Mouse (Mus musculus) CH12.LX (cell line): ENCODE data around the gene Cramp1l. TPM values are rescaled to one million over a fixed set of nuclear protein-coding genes. Genes with fewer than 3 reads are reported as not detected.

Experiments
- DNase-seq: peaks from one replicate; pipeline ENCODE4 v3.0.0-alpha.2; 2013; ENCODE audit errors: extremely low read depth
- H3K27ac ChIP-seq: 2 replicates; pipeline ENCODE4 v1.5.1; 2012; ENCODE audit warnings: low read depth, mild to moderate bottlenecking, control low read depth, moderate library complexity; ENCODE audit not compliant: insufficient read depth
- H3K27me3 ChIP-seq: replicated peaks from 2 replicates; pipeline ENCODE3; 2012; ENCODE audit warnings: inconsistent platforms
- H3K36me3 ChIP-seq, 2 experiments: replicated peaks in 1 of 2; 2 replicates each; pipeline versions ENCODE3 to v1.6.1; 2012; ENCODE audit warnings: inconsistent platforms in 1 of 2, low read length in 1 of 2, mild to moderate bottlenecking in 1 of 2, mixed read lengths in 1 of 2, moderate library complexity in 1 of 2; ENCODE audit not compliant: control insufficient read depth in 1 of 2, insufficient read depth in 1 of 2
- H3K4me1 ChIP-seq, 2 experiments: 2 replicates each; pipeline ENCODE4 v1.6.1; 2012; ENCODE audit warnings: inconsistent platforms in 1 of 2, moderate library complexity in 1 of 2; ENCODE audit not compliant: insufficient read depth in 2 of 2, control insufficient read depth in 1 of 2
- H3K4me2 ChIP-seq: 2 replicates; pipeline ENCODE4 v1.6.1; 2012; ENCODE audit warnings: low read depth, mild to moderate bottlenecking, control low read depth; ENCODE audit not compliant: poor library complexity, insufficient read depth, severe bottlenecking
- H3K4me3 ChIP-seq, 3 experiments: fragments of 150-350 bp in 1 of 3; sonication (generic) in 1 of 3; replicated peaks in 1 of 3; 2 replicates each; pipeline versions ENCODE3 to v1.5.1; 2011 to 2012; ENCODE audit warnings: low read depth in 2 of 3, low read length in 2 of 3, mild to moderate bottlenecking in 2 of 3, moderate library complexity in 2 of 3, control low read depth in 1 of 3, improper control_type of control experiment in 1 of 3, inconsistent platforms in 1 of 3, mixed read lengths in 1 of 3; ENCODE audit not compliant: poor library complexity in 1 of 3
- H3K79me2 ChIP-seq: replicated peaks from 2 replicates; pipeline ENCODE4 v1.6.1; 2012; ENCODE audit warnings: mild to moderate bottlenecking, moderate library complexity; ENCODE audit not compliant: control insufficient read depth, poor library complexity, insufficient read depth, severe bottlenecking; ENCODE audit errors: extremely low read depth
- H3K9ac ChIP-seq: 2 replicates; pipeline ENCODE4 v1.6.1; 2012; ENCODE audit warnings: low read depth, mild to moderate bottlenecking, control low read depth, moderate library complexity; ENCODE audit not compliant: insufficient read depth
- H3K9me3 ChIP-seq: replicated peaks from 2 replicates; pipeline ENCODE3; 2012; ENCODE audit warnings: low read length, inconsistent platforms, mixed read lengths
- BHLHE40 ChIP-seq: IDR thresholded peaks from 2 replicates; pipeline ENCODE4 v1.6.1; 2011; ENCODE audit warnings: mild to moderate bottlenecking, low read depth, low read length, improper control_type of control experiment
- CHD1 ChIP-seq: IDR thresholded peaks from 2 replicates; pipeline ENCODE4 v1.6.1; 2012; ENCODE audit warnings: low read depth, low read length, improper control_type of control experiment, inconsistent platforms
- CHD2 ChIP-seq: IDR thresholded peaks from 2 replicates; pipeline ENCODE4 v1.6.1; 2011; ENCODE audit warnings: low read length, improper control_type of control experiment
- CTCF ChIP-seq, 2 experiments: IDR thresholded peaks in 1 of 2; conservative IDR thresholded peaks in 1 of 2; 2 replicates each; pipeline ENCODE4 v1.5.1; 2011 to 2012; ENCODE audit warnings: low read depth in 2 of 2, low read length in 2 of 2, improper control_type of control experiment in 1 of 2, inconsistent platforms in 1 of 2, mild to moderate bottlenecking in 1 of 2, moderate library complexity in 1 of 2
- ETS1 ChIP-seq: conservative IDR thresholded peaks from 2 replicates; pipeline ENCODE4 v1.6.1; 2012; ENCODE audit warnings: low read depth, mild to moderate bottlenecking, inconsistent platforms, low read length, improper control_type of control experiment, moderate library complexity
- JUN ChIP-seq: IDR thresholded peaks from 2 replicates; pipeline ENCODE4 v1.6.1; 2011; ENCODE audit warnings: low read depth, mild to moderate bottlenecking, low read length, improper control_type of control experiment, moderate library complexity; ENCODE audit not compliant: insufficient read depth
- JUND ChIP-seq: conservative IDR thresholded peaks from 2 replicates; pipeline ENCODE4 v1.6.1; 2011; ENCODE audit warnings: low read depth, low read length, improper control_type of control experiment
- MAX ChIP-seq: IDR thresholded peaks from 2 replicates; pipeline ENCODE4 v1.6.1; 2011; ENCODE audit warnings: low read length, improper control_type of control experiment
- MEF2A ChIP-seq: IDR thresholded peaks from 2 replicates; pipeline ENCODE4 v1.6.1; 2014; ENCODE audit warnings: low read depth, mild to moderate bottlenecking, inconsistent platforms, low read length, improper control_type of control experiment, borderline replicate concordance
- MXI1 ChIP-seq: IDR thresholded peaks from 2 replicates; pipeline ENCODE4 v1.6.1; 2011; ENCODE audit warnings: mild to moderate bottlenecking, low read depth, low read length, improper control_type of control experiment
- NELFE ChIP-seq: IDR thresholded peaks from 2 replicates; pipeline ENCODE4 v1.6.1; 2011; ENCODE audit warnings: low read depth, low read length, improper control_type of control experiment
- POLR2A ChIP-seq: IDR thresholded peaks from 2 replicates; pipeline ENCODE4 v1.6.1; 2011; ENCODE audit warnings: low read depth, mild to moderate bottlenecking, improper control_type of control experiment, low read length
- POLR2AphosphoS2 ChIP-seq: IDR thresholded peaks from 2 replicates; pipeline ENCODE4 v1.6.1; 2011; ENCODE audit warnings: low read depth, low read length, improper control_type of control experiment
- TBP ChIP-seq: conservative IDR thresholded peaks from 2 replicates; pipeline ENCODE4 v1.6.1; 2011; ENCODE audit warnings: low read depth, low read length, improper control_type of control experiment
- UBTF ChIP-seq: IDR thresholded peaks from 2 replicates; pipeline ENCODE4 v1.6.1; 2012; ENCODE audit warnings: low read depth, mild to moderate bottlenecking, inconsistent platforms, low read length, improper control_type of control experiment, moderate library complexity
- USF2 ChIP-seq: conservative IDR thresholded peaks from 2 replicates; pipeline ENCODE4 v1.6.1; 2011; ENCODE audit warnings: low read depth, low read length, improper control_type of control experiment
- ZKSCAN1 ChIP-seq: IDR thresholded peaks from 2 replicates; pipeline ENCODE4 v1.6.1; 2012; ENCODE audit warnings: low read depth, inconsistent platforms, low read length, improper control_type of control experiment, borderline replicate concordance
- ZNF384 ChIP-seq: IDR thresholded peaks from 2 replicates; pipeline ENCODE4 v1.6.1; 2012; ENCODE audit warnings: low read depth, low read length, improper control_type of control experiment, inconsistent platforms
- dilution Hi-C: fragments of 300-500 bp; cut with MboI; formaldehyde crosslinking; loops from 2 replicates; pipeline ENCODE4 v1.14.3; 2020; ENCODE audit warnings: low sequenced_read_pairs; ENCODE audit not compliant: extremely low pct_unique_long_range_greater_than_20kb, extremely low pct_ligation_motif_present
- in situ Hi-C: fragments of 300-500 bp; cut with MboI; formaldehyde crosslinking; loops from 3 replicates; pipeline ENCODE4 v1.14.3; 2019; ENCODE audit warnings: low sequenced_read_pairs, low pct_ligation_motif_present, low pct_unique_long_range_greater_than_20kb, mixed read lengths
- polyA plus RNA-seq: library from polyadenylated mRNA; unstranded; fragments of >175 nt; gene quantifications from 2 replicates; pipeline ENCODE4 v1.2.1, GENCODE M21; 2012; ENCODE audit warnings: low read depth; ENCODE audit not compliant: insufficient read length
- total RNA-seq, 2 experiments: library from RNA; depleted of rRNA; stranded (reverse); fragments of 300-350 nt in 1 of 2; fragments of >200 nt in 1 of 2; gene quantifications; 2 replicates each; pipeline ENCODE4 v1.2.3; 2012 to 2014

Cramp1l gene
- total and polyA plus RNA-seq, 3 experiments, result 2.1 to 6.9 (median 4.3) TPM

DNA sequence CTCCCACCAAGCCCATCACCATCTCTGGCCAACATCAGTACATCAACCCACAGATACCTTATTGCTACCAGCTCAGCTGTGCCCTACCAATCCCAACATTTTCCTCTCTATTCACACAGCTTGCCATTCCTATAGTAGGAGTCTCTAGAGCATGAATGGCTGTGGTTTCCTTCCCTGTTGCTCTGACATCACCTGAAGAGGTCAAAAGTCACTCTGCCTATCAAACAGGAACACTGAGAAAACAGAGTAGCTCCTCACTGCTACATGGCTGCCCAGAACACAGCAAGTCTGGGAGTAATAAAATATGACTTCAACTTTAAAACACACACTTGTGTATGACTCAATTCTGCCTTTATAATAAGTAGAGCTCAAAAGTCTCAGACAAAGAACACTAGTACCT, 8.1 kb downstream of the Cramp1l start:
- H3K36me3 ChIP-seq, result peaks cover 23 to 84% of the 10 kb centered on the region in 2 experiments
- DNase-seq, result no peak
- TF ChIP-seq NELFE (no peak), JUN (no peak), ZKSCAN1 (no peak), MEF2A (no peak), MXI1 (no peak), MAX (no peak), ZNF384 (no peak), ETS1 (no peak), TBP (no peak), CHD1 (no peak), BHLHE40 (no peak), USF2 (no peak), CHD2 (no peak), JUND (no peak), POLR2AphosphoS2 (no peak), CTCF (conservative IDR thresholded peaks at IDR 0.05 in 1 of 2, IDR thresholded peaks at IDR 0.05 in 1 of 2; ENCODE audit: low read depth in 2 of 2, low read length in 2 of 2) (no peak), UBTF (no peak), POLR2A (no peak)
- in situ Hi-C loops (no loop called here), dilution Hi-C loops (no loop called here)
- no peak overlapping the region for H3K4me3 ChIP-seq
- H3K4me2 ChIP-seq, result no peak overlapping the region
- H3K27me3 ChIP-seq, result no peaks in the 10 kb centered on the region
- peaks cover 0 to 5% of the 10 kb centered on the region in 2 experiments; a peak in 2 of 4 replicates for H3K4me1 ChIP-seq
- H3K9ac ChIP-seq, result no peak overlapping the region
- H3K79me2 ChIP-seq, result peaks cover 12% of the 10 kb centered on the region
- H3K27ac ChIP-seq, result no peak overlapping the region
- peaks cover 7% of the 10 kb centered on the region for H3K9me3 ChIP-seq

DNA sequence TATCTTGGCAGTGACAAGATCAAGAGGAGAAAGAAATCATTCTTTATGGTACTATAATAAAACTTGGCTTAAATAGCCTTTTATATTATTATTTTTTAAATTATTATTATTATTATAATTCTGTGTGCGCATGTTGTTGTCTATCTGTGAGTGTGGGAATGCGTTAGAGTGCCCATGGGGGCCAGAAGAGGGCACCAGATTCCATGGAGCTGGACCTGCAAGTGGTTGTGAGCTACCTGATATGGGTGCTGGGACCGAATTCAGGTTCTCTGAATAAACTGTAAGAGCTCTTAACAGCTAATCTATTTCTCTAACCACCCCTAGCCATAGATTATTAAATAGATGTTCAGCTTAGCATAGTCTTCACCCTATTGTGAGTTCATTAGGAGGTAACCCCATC, 10.5 kb downstream of the Cramp1l start:
- Histone ChIP-seq H3K4me1 (no peaks in the 10 kb centered on the region), H3K4me2 (no peak overlapping the region), H3K9ac (no peak overlapping the region), H3K27ac (no peak overlapping the region), H3K4me3 (no peak overlapping the region), H3K36me3 (peaks cover 23 to 83% of the 10 kb centered on the region in 2 experiments), H3K79me2 (peaks cover 9% of the 10 kb centered on the region; the same call in 1 of the 2 replicates), H3K9me3 (peaks cover 7% of the 10 kb centered on the region), H3K27me3 (no peaks in the 10 kb centered on the region)
- no peak for DNase-seq
- dilution Hi-C loops, result no loop called here
- no peak for TF ChIP-seq CHD1
- peak in 1 of 2 experiments; percentile 16; a peak in 1 of 4 replicates for TF ChIP-seq CTCF (conservative IDR thresholded peaks at IDR 0.05 in 1 of 2, IDR thresholded peaks at IDR 0.05 in 1 of 2; ENCODE audit: low read depth in 2 of 2, low read length in 2 of 2)
- in situ Hi-C loops, result no loop called here
